Mouse (Mus musculus): ENCODE data around the gene Gm9817.
A peak's percentile ranks its signal among the peaks of the same experiment; 100 is the strongest.
"Not testable (repeated sequence)": the region's sequence is repeated elsewhere in the genome, so short reads cannot be mapped to it uniquely, and the experiment has no call there.

The Gm9817 gene

DNA sequence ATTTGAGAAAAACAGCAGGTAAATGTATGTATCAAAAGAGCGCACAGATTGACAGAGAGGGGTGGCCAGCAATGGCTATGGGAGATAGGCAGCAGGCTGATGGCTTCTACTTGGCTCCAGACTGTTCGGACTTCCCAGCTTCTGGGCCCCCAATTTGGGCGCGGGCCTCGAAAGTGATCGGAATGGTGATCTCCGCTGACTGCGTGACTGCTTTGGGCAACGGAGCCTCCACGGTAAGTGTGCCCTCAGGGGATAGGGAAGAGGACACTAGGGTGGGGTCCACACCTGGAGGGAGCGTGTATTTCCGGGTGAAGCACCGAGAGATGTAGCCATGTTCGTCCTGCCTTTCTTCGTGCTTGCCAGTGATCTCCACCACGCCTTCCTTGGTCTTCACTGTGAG is at the start of gene Gm9817:
Gene Gm9817, plus strand, starts transcription at position 301 of the 400 bp plus-strand sequence.
- DNase-seq (ENCODE audit: extremely low spot score, low read depth, low spot score): not testable (repeated sequence)

DNA sequence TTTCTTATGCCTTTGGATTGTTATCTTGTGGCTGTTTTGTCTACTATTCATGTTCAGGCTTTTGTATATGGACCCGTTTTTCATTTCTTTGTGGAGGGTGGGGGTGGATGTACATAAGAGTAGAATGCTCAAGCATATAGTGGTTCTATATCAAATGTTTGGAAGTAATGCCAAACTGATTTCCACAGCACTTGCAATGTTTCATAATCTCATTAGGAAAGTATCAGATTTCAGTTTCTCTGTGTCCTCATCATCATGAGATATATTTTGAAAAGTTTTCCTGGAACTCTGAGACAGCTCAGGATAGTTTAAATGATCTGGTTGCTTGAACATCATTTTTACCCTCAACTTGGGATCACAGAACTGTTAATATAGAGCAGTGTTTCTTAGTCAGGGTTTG is 48.7 kb upstream of the Gm9817 start:
- no peak for DNase-seq (ENCODE audit: extremely low spot score, low read depth, low spot score)

DNA sequence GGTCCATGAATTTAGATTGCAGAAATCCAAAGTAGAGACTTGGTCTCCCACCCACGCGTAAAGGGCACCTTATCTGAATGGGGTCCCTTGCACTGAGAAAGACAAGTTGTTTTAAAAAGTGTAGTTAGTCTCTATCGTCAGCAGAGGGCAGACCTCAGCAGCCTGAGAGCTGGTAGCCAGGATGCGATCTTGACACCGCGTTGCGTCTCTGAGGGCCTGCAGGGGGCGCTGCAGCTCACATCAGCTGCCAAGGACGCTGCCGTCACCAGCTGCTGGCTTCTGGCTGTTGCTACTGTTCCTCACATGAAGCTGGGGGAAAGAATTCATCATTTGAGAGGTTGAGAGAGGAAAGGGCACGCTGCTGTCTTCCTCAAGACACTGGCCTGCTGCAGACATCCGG is 47.7 kb upstream of the Gm9817 start:
- peak; percentile 68 for DNase-seq (ENCODE audit: extremely low spot score, low read depth, low spot score)

DNA sequence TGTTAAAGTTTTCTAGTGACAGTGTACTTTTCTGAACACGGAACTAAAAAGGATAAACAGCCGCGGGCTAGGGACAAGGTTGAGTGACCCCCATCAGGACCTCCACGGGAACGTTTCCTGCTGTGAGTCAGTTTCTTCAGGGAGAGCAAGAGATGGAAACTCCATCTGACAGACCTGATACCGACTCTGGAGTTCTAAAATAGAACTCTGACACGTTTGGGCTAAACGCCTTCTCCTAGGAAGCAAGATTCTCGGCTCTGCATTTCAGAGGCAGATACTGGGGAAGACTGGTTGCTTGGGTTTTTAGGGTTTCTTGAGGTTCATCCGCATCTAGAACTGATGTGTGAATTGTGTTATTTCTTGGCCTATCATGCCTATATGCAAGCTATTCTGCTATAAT is 47.2 kb upstream of the Gm9817 start:
- no peak for DNase-seq (ENCODE audit: extremely low spot score, low read depth, low spot score)

DNA sequence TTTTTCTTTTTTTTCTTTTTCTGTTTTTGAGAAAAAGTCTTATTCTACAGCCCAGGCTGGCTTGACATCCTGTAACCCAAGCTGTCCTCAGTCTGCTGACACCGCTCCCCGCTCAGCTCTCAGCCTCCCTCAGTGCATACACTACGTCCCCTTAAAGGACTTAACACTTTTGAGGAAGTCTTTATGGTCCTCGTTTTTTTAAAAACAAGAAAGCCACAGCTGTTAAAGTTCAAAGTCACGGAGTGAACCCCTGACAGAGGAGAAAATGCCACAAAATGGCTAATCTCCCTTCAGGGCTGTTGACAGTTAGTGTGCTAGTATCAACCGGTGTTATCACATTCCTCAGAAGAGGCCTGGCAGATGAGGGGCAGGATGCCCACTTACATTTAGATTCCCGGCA is 46.7 kb upstream of the Gm9817 start:
- no peak for DNase-seq (ENCODE audit: extremely low spot score, low read depth, low spot score)

DNA sequence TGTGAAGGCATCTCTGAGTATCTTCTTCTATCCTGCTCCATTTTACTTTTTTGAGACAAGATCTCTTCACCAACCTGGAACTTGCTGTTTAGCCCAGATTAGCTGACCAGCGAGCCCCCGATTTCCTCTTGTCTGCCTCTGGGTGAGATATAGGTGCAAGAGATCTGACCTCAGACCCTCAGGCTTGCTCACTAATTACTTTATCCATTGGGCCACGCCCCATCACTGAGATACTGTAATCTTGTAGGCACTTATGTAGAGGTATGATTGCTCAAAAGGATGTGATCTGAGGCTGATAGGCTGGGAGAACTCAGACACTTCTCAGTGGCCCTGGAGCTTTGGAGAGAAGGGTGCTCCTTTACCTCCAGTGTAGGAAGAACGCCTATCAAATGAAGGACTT is 46.0 kb upstream of the Gm9817 start:
- no peak for DNase-seq (ENCODE audit: extremely low spot score, low read depth, low spot score)

DNA sequence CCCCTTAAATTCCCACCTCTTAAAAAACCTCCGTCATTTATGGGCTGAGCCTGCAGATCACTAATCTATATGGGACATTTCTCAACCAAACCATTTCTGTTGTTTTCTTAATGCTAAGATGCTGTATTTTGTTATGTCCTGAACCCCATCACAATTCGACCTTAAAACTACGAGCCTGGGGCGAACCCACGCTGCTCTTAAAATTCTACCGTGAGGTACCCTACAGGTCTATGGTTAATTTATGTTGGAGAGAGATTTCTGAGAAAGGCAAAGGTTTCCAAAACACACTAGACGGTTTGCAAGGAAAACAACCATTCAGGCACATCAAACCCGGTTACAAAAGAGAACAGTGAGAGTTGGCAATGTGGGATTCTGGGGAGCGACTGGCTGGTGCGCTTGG is 45.1 kb upstream of the Gm9817 start:
- no peak for DNase-seq (ENCODE audit: extremely low spot score, low read depth, low spot score)

DNA sequence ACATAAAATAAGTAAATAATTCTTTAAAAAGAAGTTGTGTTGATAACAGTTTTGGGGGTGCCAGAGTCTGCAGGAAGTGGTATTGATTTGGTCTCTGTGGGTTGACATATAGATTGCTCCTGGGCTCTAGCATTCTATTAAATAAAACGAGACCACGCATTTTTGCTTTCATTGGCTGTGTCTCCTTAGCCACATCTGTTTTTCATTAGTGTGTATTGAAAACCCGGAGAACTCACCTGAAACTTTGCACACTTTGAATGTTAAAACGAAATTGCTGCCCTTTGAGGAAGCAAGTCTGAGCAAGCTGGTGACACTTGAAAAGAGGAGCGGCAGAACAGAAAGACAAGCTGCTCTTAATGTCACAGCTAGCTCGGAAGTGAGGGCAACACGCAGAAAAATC is 43.7 kb upstream of the Gm9817 start:
- DNase-seq (ENCODE audit: extremely low spot score, low read depth, low spot score): peak; percentile 33

DNA sequence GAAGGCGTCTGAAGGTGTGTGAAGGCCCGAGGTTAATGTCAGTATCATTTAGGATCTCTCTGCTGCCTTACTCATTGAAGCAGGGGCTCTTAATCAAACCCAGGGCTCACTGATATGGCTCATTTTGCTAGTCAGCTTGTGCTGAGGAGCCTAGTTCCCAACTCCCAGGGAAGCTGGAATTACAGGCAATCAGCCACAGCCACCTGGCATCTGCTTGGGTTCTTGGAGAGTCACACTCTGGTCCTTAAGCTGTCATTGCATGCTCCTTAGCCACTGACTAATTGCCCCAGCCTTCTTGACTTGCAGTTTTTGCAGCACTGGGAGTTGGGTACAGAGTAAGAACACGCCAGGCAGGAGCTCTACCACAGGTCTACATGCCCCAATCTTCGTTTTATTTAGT is 42.1 kb upstream of the Gm9817 start:
- no peak for DNase-seq (ENCODE audit: extremely low spot score, low read depth, low spot score)

DNA sequence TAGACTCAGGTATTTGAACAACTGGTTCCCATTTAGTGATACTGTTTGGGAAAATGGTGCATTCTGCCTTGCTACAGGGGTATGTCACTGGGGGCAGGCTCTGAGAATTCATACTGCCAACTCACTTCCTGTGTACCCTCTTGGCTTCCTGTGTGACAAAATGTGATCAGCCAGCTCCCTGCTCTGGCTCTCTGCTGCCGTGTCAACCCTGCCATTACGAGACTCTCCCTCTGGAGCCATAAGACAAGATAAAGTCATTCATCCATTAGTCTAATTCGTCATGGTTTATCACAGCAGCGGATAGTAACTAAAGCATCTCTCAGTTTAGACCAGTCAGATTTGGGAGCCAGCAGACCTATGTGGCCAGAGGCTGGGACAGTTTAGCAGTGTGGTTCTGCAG is 38.3 kb upstream of the Gm9817 start:
- no peak for DNase-seq (ENCODE audit: extremely low spot score, low read depth, low spot score)

DNA sequence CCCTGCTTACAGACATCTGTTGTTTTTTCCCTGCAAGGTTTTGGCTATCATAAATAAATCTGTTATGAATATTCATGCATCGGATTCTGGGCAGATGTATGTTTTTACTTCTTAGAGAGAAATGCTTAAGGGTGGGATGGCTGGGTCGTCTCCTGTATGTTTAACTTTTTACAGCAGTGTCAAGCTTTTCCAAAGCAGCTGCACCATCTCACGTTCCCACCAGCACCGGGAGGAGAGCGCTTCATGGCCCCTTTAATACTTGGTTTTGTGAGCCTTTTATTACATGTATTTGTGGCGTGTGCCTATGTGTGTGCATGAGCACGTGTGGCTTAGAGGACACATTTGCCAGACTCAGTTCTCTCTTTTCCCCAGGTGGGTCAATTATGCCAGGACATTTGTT is 37.8 kb upstream of the Gm9817 start:
- no peak for DNase-seq (ENCODE audit: extremely low spot score, low read depth, low spot score)

DNA sequence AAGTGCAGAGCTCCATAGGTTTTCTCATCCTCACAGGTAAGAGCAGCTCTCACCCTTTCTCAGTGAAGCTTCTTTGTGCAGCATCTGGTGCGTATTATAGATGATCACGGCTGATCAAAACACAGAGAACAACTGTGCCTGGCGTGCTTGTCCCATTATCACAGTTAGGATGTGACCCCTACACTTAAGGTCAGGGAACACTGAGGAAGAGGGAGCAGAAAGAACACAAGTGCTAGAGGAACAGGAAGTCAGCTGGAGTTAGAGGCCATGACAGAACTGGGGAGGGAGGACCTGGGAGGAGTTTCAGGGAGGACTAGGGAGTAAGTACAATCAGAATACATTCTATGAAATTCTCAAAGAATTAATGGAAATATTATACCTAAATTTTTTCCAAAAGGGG is 35.0 kb upstream of the Gm9817 start:
- DNase-seq (ENCODE audit: extremely low spot score, low read depth, low spot score): no peak

DNA sequence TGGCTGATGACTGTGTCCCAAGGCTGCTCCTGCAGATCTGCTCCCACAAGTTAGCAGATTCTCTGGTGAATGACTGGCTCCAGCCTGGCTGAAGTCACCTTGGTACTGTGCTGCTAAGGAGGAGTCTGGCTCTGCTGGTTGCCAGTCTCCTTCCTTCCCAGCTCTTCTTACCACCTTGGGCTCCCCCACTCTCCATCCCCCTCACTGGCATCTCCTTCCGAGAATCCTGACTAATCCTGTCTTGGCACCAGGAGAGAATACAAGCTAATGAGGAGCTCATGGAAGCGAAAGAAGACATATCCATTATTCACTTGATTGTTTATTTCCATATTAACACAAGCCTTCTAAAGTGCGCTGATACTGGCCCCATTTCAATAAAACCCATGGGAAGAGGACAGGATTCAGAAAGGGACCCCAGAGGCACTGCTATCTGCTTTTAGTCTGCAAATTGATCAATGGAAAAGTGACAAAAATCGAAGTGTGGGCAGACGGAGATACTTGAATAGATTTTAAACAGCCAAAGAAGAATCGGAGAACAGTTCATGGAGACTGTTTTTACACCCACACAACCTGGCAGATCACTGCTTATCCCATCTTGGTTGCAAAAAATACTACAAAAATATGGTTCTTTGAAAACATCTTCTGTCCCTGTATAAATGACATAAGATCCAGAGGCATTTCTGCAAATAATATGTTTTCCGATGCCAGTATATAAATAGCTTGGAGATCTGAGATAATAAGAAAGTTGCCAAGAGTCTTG is 29.1 kb upstream of the Gm9817 start:
- no peak for DNase-seq (ENCODE audit: extremely low spot score, low read depth, low spot score)

DNA sequence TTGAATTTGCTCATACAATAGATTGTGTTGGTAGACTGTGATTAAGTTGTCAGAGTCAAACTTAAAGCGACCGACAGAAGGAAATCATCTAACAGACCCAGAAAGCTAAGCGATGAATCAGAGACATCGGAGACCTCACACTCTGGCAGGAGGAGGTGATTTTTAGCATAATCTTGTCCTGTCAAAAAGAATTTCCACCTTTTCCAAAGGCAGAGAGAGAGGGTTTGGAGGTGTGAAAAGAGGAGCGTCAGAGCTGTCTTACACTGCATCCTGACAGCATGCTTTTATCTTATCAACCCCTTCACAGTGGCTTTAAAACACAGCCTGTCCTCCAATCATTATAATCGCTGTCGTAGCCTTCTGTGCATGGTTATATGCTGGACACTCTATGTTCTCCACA is 25.7 kb upstream of the Gm9817 start:
- DNase-seq (ENCODE audit: extremely low spot score, low read depth, low spot score): no peak

DNA sequence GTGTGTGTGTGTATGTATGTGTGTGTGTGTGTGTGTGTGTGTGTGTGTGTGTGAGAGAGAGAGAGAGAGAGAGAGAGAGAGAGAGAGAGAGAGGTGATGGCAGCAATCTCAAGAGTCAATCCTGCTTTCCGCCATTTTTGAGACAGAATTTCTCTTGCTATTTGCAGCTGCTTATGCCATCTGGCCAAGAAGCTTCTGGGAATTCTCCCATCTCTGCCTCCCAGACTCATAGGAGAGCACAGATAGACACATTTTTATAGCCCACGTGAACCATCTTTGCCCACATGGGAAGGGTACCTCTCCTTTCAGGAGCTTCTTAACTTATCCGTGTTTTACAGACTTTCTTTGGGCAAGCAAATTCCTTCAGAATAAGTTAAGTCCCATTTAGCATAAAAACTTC is 24.6 kb upstream of the Gm9817 start:
- DNase-seq (ENCODE audit: extremely low spot score, low read depth, low spot score): no peak

DNA sequence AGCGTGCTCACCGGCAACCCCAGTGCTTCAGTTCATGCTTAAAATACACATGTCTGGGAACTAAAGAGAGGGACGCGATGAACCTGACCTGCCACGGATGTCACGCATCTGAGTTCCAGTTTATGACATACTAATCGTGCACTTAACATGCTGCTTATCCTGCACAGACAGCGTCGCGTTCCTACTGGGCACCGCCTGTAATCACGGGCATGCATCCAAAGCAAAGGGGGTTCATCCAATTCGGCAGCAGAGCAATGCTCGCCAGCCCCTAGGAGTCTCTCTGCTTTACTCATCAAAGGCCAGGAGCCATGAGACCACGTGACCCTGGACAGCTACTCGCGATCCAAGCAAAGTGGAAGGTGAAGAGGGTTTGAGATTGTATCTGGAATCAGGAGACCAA is 19.3 kb upstream of the Gm9817 start:
- DNase-seq (ENCODE audit: extremely low spot score, low read depth, low spot score): no peak

DNA sequence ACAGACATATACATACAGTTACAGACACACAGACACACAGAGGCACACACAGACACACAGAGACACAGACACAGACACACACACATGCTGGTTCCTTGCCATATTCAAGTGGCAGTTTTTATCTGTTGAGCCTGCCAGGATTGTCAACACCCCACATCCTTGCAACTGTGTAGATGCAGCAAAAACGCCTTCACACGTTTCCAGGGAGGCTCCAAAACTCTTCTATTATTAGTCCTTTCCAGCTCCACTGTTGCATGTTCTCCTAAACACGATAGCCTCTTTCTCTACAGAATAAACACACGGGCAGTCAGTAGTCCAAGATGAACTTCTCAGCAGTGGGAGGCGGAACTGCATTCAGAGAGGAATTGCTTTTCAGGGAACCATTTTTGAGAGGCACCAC is 15.3 kb upstream of the Gm9817 start:
- no peak for DNase-seq (ENCODE audit: extremely low spot score, low read depth, low spot score)

DNA sequence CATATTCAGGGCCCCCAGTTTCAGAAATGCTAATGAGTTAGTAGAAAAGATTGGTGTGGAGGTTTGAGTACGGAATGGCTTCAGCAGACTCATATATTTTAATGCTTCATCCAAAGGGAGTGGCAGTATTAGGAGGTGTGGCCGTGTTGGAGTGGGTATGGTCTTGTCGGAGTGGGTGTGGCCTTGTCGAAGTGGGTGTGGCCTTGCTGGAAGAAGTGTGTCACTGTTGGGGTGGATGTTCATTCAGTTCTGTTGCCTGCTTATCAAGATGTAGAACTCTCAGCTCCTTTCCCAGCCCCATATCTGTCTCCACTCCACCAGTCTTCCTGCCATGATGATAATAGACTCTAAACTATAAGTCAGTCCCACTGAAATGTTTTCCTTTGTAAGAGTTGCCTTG is 13.5 kb upstream of the Gm9817 start:
- no peak for DNase-seq (ENCODE audit: extremely low spot score, low read depth, low spot score)

DNA sequence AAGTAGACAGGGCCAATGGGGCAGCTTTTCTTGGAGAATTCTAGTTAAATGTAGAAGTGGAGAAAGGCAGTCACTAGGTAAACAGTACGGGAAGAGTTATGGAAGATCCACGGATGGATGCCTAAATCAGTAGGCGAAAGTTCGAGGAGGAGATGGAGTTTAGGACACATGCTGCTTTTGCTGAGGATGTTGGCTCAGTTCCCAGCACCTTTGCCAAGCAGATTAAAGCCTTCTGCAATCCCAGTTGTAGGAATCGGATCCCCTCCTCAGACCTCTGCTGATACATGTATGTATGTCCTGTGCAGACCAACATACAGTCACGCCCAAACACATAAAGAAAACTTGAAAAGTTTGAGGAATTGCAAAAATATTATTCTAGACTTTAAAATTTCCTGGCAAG is 8.1 kb upstream of the Gm9817 start:
- DNase-seq (ENCODE audit: extremely low spot score, low read depth, low spot score): no peak

DNA sequence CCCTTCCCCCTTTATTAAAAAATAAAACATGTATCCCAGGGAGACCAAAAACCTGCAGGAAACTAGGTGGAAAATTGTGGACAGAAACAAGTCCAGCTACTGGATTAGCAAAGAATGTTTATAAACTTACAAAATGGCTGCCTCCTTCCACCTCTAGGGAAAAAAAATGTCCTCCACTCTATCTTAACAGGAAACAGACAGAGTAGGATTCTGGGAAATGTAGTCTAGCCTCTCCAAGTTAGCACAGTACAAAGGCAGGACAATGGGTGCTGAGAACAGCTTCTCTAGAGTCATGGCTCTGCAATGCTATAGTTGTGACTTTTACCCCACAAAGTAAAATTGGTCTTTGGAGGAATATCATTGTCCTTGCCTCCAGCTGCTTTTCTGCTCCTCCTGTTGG is 3.5 kb upstream of the Gm9817 start:
- no peak for DNase-seq (ENCODE audit: extremely low spot score, low read depth, low spot score)

DNA sequence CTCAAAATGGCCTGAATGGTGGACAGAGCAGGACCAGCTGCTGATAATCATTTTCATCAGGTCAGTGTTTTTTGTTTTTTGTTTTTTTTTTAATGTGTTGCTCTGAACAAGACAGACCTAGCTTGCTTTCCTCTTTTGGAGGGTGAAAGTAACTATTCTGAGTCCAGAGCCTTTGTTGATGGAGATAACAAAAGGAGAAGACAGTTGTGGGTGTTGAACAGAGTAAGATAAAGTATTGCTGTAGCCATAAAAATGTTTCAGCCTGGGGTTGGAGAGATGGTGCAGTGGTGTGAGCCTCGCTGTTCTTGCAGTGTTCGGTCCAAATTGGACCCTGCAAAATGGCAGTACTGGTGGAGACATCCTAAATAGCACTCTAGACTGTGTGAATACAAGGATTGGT is 2.8 kb upstream of the Gm9817 start:
- DNase-seq (ENCODE audit: extremely low spot score, low read depth, low spot score): no peak

DNA sequence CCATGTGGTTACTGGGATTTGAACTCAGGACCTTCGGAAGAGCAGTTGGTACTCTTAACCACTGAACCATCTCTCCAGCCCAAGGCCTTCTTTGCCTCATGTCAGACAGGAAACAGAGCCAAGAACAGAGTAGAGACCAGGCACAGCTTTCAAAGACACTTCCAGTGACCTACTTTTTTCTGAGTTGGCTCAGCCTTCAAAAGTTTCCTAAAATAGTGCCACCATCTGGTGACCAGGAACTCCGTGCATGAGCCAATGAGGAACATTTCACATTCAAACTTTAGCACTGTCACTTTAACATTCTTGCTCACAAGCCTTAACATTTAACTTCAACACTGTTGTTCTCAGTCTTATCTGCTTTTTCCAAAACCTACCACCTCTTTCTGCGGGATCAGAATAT is 2.3 kb downstream of the Gm9817 start:
- no peak for DNase-seq (ENCODE audit: extremely low spot score, low read depth, low spot score)

DNA sequence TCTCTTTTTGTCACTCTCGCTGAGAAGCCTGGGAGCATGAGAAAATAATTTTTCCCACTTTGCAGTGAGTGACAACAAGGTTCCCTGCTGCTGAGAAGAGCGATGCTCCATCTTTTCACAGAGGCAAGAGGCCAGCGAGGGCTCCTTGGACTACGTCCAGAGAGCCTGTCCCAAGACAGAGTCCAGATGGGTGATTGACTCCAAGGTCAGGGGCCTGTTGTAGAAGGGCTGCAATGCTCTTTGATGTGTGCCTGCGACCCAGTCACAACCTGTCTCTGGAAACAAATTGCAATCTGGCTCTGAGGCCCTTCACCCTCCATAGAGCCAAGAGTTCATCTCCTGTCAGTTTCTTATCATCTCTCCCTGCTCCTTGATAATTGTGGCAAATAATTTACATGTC is 5.2 kb downstream of the Gm9817 start:
- no peak for DNase-seq (ENCODE audit: extremely low spot score, low read depth, low spot score)
